Mouse (Mus musculus) midbrain, postnatal 0 days (tissue): ENCODE measurements around the gene Mvd. TPM values are rescaled to one million over a fixed set of nuclear protein-coding genes. Genes with fewer than 3 reads are reported as not detected.

Experiments used
- ATAC-seq: fragments of 200-750 bp; cut with Nextera tagmentation; 2 replicates; pipeline ENCODE4 v1.8.0; 2017; ENCODE audit warnings: moderate number of reproducible peaks, mild to moderate bottlenecking, moderate TSS enrichment, moderate library complexity; ENCODE audit not compliant: low FRiP score
- DNase-seq: peaks from one replicate; pipeline ENCODE4 v3.0.0-alpha.2; 2015; ENCODE audit warnings: low spot score
- H3K27ac ChIP-seq: fragments of 300-500 bp; sonication (generic); 2 replicates; pipeline ENCODE4 v1.5.1; 2014; ENCODE audit warnings: low read depth, mild to moderate bottlenecking, low read length, mixed read lengths
- H3K27me3 ChIP-seq: fragments of 300-500 bp; sonication (generic); 2 replicates; pipeline ENCODE4 v1.6.1; 2014; ENCODE audit warnings: low read length, control low read depth, mixed read lengths; ENCODE audit not compliant: insufficient read depth
- H3K36me3 ChIP-seq: fragments of 300-500 bp; sonication (generic); 2 replicates; pipeline ENCODE4 v1.6.1; 2014; ENCODE audit warnings: low read length, control low read depth, mixed read lengths; ENCODE audit not compliant: insufficient read depth
- H3K4me1 ChIP-seq: fragments of 300-500 bp; sonication (generic); 2 replicates; pipeline ENCODE4 v1.6.1; 2014; ENCODE audit warnings: mild to moderate bottlenecking, control low read depth, antibody characterized with exemption, low read length, mixed read lengths; ENCODE audit not compliant: insufficient read depth
- H3K4me2 ChIP-seq: fragments of 300-500 bp; sonication (generic); 2 replicates; pipeline ENCODE4 v1.6.1; 2014; ENCODE audit warnings: low read depth, mild to moderate bottlenecking, low read length, mixed read lengths; ENCODE audit not compliant: poor library complexity, severe bottlenecking
- H3K4me3 ChIP-seq: fragments of 300-500 bp; sonication (generic); 2 replicates; pipeline ENCODE4 v1.5.1; 2014; ENCODE audit warnings: low read depth, mild to moderate bottlenecking, low read length, moderate library complexity
- H3K9ac ChIP-seq: fragments of 300-500 bp; sonication (generic); replicated peaks from 2 replicates; pipeline ENCODE4 v1.6.1; 2014; ENCODE audit warnings: mild to moderate bottlenecking, low read length, moderate library complexity, mixed read lengths; ENCODE audit not compliant: poor library complexity, severe bottlenecking
- H3K9me3 ChIP-seq: fragments of 300-500 bp; sonication (generic); 2 replicates; pipeline ENCODE4 v1.6.1; 2016; ENCODE audit warnings: low read length, control low read depth
- CTCF ChIP-seq: IDR thresholded peaks from 2 replicates; pipeline ENCODE4 v1.5.1; 2016; ENCODE audit warnings: antibody characterized with exemption, mild to moderate bottlenecking
- WGBS: fragments of 180-500 bp; shearing (Covaris S2); extraction: QIAGEN DNeasy Blood & Tissue Kit; methylation state at CpG from one replicate; pipeline ENCODE4 v1.1.7; 2014; 5-methylcytosine and 5-hydroxymethylcytosine counted together
- polyA plus RNA-seq: library from polyadenylated mRNA; unstranded; fragments of >200 nt; fragmentation: Nextera tagmentation; extraction: Ambion mirVana; gene quantifications from 2 replicates; pipeline ENCODE4 v1.2.1, GENCODE M21; 2015
- total RNA-seq: library from RNA; depleted of rRNA; stranded (reverse); fragments of >200 nt; gene quantifications from 2 replicates; pipeline ENCODE4 v1.2.3, GENCODE M21; 2014

Gene Mvd
- total and polyA plus RNA-seq, 2 experiments from 2014 or later, result 62.1 to 94.5 TPM

- Histone ChIP-seq H3K9me3 (no peaks in the 10 kb centered on the region), H3K27me3 (no peaks in the 10 kb centered on the region), H3K36me3 (peaks cover 69% of the 10 kb centered on the region), H3K9ac (no peak overlapping the region), H3K4me2 (no peak overlapping the region), H3K27ac (no peak overlapping the region), H3K4me1 (no peaks in the 10 kb centered on the region), H3K4me3 (no peak overlapping the region)
- ATAC-seq (no peak), DNase-seq (no peak)
- 90% methylated on average over 6 of the region's 6 CpGs for WGBS
- no peak for TF ChIP-seq CTCF
Measured at GRCm38 (mm10) chr8:122415554-122415953, 27.7 kb downstream of the Mvd start.

- H3K9ac ChIP-seq, result no peak overlapping the region
- TF ChIP-seq CTCF, result no peak
- DNase-seq (no peak), ATAC-seq (no peak)
- H3K27me3 ChIP-seq, result no peaks in the 10 kb centered on the region
- H3K4me2 ChIP-seq, result no peak overlapping the region
- H3K9me3 ChIP-seq, result no peaks in the 10 kb centered on the region
- H3K4me3 ChIP-seq, result no peak overlapping the region
- no peak overlapping the region for H3K27ac ChIP-seq
- WGBS, result 87% methylated on average over 9 of the region's 9 CpGs
- no peaks in the 10 kb centered on the region for H3K4me1 ChIP-seq
- peaks cover 81% of the 10 kb centered on the region for H3K36me3 ChIP-seq
Measured at GRCm38 (mm10) chr8:122414311-122414710, 28.9 kb downstream of the Mvd start.

DNA sequence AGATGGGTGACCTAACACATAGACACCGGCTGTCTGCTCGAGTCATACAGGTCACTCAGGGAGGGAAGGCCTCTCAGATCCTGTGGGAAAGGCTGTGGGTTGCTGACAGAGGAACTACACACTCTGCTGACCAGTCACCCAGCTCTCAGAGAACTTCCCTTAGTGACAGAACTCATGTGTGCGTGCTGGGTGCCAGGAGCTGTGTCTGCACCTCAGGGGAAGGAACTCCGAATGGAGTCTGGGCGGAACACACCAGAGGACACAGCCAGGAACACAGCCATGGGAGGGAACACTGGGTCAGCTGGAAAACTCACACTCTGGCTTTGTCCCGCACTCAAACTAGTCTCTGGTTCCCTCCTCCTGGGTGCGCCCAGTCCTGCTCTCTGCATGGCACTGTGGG lies 35.5 kb downstream of the Mvd start:
- no peaks in the 10 kb centered on the region for H3K4me1 ChIP-seq
- no peak overlapping the region for H3K27ac ChIP-seq
- no peaks in the 10 kb centered on the region for H3K9me3 ChIP-seq
- no peak for TF ChIP-seq CTCF
- ATAC-seq, result no peak
- H3K9ac ChIP-seq, result no peak overlapping the region
- no peaks in the 10 kb centered on the region for H3K27me3 ChIP-seq
- 97% methylated on average over 7 of the region's 7 CpGs for WGBS
- peaks cover 82% of the 10 kb centered on the region for H3K36me3 ChIP-seq
- H3K4me2 ChIP-seq, result no peak overlapping the region
- DNase-seq, result no peak
- no peak overlapping the region for H3K4me3 ChIP-seq

GRCm38 (mm10) chr8:122405146-122405805 lies 37.9 kb downstream of the Mvd start:
- no peak overlapping the region for H3K4me3 ChIP-seq
- no peaks in the 10 kb centered on the region for H3K4me1 ChIP-seq
- H3K4me2 ChIP-seq, result no peak overlapping the region
- DNase-seq (no peak), ATAC-seq (no peak)
- WGBS, result 97% methylated on average over 9 of the region's 9 CpGs
- no peaks in the 10 kb centered on the region for H3K9me3 ChIP-seq
- H3K9ac ChIP-seq, result no peak overlapping the region
- H3K27ac ChIP-seq, result no peak overlapping the region
- TF ChIP-seq CTCF, result no peak
- no peaks in the 10 kb centered on the region for H3K27me3 ChIP-seq
- peaks cover 84% of the 10 kb centered on the region for H3K36me3 ChIP-seq

GRCm38 (mm10) chr8:122398186-122398585 lies 45.0 kb downstream of the Mvd start:
- no peaks in the 10 kb centered on the region for H3K4me1 ChIP-seq
- DNase-seq (no peak), ATAC-seq (no peak)
- WGBS, result 93% methylated on average over 9 of the region's 9 CpGs
- no peak overlapping the region for H3K9ac ChIP-seq
- no peak overlapping the region for H3K4me2 ChIP-seq
- no peak overlapping the region for H3K27ac ChIP-seq
- H3K36me3 ChIP-seq, result peaks cover 66% of the 10 kb centered on the region
- no peaks in the 10 kb centered on the region for H3K27me3 ChIP-seq
- no peak for TF ChIP-seq CTCF
- no peak overlapping the region for H3K4me3 ChIP-seq
- no peaks in the 10 kb centered on the region for H3K9me3 ChIP-seq

DNA sequence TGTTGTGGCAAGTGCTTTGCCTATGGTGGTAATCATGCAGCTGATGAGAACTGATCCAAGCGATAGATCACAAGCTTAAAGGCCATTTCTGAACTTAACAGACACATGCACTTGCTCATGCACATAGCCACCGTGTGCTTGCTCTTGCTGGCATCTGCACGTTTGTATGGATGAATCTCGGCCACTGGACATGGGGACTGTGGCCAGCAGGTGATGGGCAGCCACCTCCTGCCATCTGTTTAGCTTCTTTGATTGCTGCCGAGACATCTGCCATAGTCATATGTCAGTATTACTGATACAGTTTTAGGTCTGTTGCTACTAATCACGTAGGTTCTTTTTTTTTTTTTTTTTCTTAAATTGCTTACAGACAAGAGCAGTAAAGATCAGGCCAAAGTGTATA lies 47.9 kb downstream of the Mvd start:
- Histone ChIP-seq H3K4me2 (no peak overlapping the region), H3K27me3 (no peaks in the 10 kb centered on the region), H3K9ac (no peak overlapping the region), H3K4me3 (no peak overlapping the region), H3K36me3 (peaks cover 46% of the 10 kb centered on the region), H3K27ac (no peak overlapping the region), H3K9me3 (no peaks in the 10 kb centered on the region), H3K4me1 (no peaks in the 10 kb centered on the region)
- ATAC-seq, result no peak
- WGBS, result 81% methylated on average over 6 of the region's 6 CpGs
- DNase-seq, result peak; percentile 21
- no peak for TF ChIP-seq CTCF
